Mouse (Mus musculus) right cerebral cortex, adult 18-20 months (tissue): ENCODE results near the gene Lcmt2.

Experiments used
- DNase-seq: peaks from one replicate; pipeline ENCODE4 v3.0.0; 2022; ENCODE audit warnings: mixed read lengths

Gene Lcmt2

DNA sequence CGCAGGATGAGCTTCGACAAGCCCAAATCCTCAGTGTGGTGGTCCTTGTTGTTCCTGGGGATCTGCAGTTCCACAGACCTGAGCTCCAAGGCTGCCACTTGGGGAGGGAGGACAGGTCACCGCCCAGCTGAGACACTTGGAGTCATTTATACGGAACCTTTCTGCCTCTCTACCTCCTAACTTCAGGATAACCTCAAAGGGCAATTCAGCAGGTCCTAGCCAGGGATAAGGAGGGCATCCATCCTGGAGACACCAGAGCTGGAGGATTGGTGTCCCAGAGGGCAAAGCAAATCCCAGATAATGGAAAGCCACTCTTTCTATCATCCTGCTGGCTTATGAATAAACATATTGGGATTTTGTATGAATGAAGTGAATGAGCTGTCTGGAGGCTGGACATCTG lies 30.8 kb downstream of the Lcmt2 start, which contains the start of gene Tgm7:
Gene Tgm7 (minus strand): TSS at position 101 of the 400 bp plus-strand sequence.
- DNase-seq: no peak

DNA sequence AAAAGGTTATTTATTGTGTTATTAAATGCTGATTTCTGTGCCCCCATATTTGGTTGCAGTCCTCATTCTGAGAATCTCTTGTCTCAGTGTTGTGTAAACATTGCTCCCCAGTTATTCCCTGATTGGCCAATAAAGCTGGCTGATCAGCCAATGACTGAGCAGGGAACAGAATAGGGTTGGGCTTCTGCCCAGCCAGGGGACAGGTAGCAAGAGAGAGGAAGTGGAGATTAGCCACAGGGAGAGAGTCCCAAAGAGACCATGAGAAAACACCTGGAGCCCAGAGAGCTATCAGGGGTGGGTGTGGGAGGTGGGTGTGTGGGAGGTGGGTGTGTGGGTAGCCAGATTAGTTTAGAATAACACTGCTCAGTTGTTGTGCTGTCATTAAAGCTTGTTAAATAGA lies 34.5 kb downstream of the Lcmt2 start:
- no peak for DNase-seq

DNA sequence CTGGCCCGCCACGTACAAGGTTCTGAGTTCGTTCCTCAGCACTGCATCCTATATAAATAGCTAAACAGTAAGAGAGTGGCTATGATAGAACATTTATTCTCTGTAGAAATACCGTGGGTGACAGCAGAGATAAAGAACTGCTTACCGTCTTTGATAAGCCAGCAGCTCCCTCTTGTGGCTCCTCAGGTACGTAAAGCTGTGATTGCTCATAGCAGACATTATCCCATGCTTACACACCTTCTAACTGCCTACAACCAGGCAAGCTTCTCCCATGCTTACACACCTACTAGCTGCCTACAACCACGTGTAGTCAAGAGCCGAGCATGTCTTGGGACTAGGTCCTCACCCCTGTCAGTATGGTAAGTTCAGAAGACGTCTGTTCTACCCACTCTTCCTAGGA lies 38.4 kb downstream of the Lcmt2 start:
- DNase-seq: peak; percentile 75

DNA sequence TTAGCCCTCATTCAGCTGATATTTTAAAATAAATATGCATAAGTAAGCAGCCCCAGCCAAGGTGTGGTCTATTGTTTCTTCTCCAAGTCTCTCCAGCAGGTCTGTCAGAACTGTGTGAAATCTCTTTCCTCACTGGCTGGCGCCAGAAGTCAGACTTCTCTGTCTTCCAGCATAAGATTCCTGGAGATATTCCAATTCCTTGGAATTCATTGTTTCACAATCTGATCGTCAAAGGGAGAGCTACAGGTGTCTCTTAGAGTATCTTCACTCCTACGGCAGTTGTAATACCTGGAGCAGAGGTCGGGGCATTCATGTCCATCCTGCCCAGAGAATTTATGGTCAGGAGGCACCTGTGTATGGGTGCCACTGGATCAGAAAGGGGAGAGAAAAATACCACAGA lies 50.7 kb downstream of the Lcmt2 start:
- no peak for DNase-seq

DNA sequence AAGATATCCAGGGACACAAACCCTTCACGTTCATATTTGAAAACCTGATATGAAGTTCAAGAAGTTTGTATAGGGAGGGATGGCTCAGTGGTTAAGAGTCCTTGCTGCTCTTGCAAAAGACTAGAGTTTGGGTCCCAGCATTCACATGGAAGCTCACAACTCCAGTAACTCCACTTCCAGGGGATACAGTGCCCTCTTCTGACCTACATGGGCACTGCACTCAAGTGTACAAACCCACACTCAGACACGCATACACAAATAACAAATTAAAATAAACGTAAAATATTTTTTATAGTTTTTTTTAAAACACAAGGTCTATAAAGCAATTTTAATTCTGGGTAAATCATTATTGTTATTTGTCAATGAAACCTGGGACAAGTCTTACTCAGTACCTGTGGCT lies 51.9 kb downstream of the Lcmt2 start:
- no peak for DNase-seq

DNA sequence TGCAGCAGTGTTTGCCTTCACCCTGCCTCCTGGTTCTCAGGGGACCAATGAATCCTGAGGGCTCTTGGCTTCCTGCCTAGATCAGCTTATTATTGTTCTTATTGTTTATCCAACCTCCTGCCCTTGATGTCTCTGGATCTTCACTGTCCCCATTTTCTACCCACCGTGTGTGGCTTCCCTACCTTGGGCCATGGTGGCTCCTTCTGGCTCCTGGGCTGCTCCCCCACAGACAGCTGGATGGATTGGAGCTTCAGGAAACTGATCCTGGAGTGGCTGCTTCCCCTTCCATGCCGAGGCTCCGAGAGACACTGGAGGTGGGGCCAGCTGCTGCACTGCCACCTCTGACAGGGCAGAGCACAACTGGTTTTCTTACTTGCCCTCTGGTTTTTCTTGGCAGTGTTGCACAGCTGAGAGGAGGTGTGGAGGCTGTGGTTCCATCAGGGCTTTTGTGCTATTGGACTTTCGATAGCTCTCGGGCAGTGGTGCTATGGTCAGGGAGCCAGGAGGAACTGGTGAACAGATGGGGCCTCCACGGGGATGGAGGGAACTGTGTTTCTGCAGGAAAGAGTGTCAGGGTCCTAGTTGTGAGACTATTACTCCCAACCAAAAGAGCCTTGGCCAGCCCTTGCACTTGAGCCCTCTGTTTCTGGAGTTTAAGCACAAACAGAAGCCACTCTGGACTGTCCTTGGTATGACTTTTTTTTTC lies 54.8 kb downstream of the Lcmt2 start, which contains the start of gene Tgm5:
Gene Tgm5 (minus strand): TSS at position 362 of the 706 bp plus-strand sequence.
- no peak for DNase-seq

DNA sequence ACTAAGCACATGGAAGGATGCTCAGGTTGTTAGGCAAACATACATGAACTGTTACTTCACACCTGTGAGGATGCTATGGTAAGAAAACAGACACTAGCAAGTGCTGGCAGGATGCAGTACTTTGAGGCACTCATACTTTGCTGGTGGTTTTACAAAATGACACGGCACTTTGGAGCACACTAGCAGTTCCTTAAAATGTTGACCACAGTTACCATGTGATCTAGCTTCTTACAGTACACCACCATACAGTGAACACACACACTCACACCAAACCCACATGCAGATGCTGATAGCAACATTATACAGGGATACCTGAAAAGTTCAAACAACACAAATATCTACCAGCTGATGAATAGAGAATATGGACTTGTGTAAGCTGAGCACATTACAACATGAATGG lies 57.8 kb downstream of the Lcmt2 start:
- no peak for DNase-seq
